Mouse (Mus musculus) spleen, postnatal 10 days (tissue): ENCODE results near the gene Sumo1.
"Not testable (repeated sequence)": the region's sequence is repeated elsewhere in the genome, so short reads cannot be mapped to it uniquely, and the experiment has no call there.

Source experiments
- DNase-seq, 2 experiments: peaks; one replicate each; pipeline ENCODE4 v3.0.0; 2021 to 2022; ENCODE audit warnings: low spot score in 2 of 2

Sumo1 gene

DNA sequence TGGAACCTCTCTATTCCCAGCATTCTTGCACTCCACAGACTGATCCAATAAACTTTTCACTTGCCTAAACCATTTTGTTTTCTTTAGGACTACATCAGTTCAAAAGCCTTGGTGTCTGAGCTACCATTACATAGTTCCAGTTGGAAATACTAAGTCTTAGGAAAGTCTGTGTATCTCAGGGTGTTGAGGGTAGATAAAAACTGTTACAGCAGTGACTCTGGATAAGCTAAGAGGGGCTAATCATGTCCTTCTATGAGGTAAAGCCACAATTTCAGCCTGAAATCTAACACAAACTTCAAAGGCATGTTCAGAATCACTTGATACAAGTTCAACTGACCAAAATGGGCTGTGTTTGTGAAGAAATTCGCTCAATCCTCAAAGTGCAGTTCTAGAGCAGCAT, 34.3 kb downstream of the Sumo1 start:
- DNase-seq = no peak

DNA sequence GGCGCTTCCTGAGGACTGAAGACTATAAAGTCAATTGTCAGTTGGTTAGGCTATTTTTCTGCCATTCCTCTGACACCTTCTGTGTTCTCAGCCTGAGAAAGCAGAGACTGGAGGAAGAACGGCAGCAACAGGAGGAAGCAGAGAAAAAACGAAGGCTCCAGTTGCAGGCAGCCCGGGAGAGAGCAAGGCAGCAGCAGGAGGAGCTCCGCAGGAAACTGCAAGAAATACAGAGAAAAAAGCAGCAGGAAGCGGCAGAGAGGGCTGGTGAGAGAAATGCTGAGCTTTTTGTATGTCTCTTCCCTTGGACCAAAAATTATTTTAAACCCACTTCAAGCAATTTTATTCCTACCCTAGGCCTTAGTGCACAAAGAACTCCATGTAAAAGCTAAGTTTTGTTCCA, 37.6 kb downstream of the Sumo1 start:
- no peak for DNase-seq

DNA sequence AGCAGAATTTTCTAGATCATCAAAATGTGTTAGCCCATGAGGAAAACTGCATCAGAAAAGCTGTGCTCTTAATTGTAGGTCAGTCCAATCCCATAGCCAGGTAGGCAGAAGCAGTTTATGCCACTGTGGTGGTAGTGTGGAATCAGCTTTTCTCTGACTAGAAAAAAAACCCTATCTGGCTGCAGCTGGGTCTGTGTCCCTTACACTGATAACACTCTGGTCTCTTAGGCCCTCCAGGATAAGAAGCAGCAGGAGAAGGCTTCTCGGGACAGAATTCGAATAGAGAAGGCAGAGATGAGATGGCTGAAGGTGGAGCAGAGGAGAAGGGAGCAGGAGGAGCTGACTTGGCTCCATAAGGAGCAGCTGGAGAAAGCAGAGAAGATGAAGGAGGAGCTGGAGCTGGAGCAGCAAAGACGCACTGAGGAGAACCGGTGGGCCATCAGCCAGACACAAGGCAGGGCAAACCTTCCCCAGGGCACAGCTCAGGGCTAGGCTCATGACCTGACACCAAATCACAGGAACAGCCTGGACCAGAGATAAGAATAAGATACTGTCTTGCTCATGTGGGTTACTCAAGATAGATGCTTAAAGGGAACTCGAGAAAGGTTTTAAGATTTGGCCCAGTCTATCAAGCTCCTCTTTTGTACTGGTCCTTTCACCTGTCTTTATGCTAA, 38.5 kb downstream of the Sumo1 start:
- no peak for DNase-seq

DNA sequence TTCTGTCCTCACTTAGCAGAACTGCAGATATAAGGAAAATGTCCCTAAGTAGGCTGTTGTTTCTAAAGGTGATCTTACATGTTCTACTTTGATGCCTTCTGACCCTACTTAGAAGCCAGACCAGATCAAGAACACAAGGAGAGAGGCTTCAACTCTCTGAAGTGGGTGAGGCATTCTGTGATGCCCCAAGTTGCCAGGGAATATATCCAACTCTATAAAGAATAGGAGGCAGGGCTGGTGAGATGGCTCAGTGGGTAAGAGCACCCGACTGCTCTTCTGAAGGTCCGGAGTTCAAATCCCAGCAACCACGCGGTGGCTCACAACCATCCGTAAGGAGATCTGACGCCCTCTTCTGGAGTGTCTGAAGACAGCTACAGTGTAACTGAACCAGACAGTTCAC, 40.3 kb downstream of the Sumo1 start:
- DNase-seq = not testable (repeated sequence)

DNA sequence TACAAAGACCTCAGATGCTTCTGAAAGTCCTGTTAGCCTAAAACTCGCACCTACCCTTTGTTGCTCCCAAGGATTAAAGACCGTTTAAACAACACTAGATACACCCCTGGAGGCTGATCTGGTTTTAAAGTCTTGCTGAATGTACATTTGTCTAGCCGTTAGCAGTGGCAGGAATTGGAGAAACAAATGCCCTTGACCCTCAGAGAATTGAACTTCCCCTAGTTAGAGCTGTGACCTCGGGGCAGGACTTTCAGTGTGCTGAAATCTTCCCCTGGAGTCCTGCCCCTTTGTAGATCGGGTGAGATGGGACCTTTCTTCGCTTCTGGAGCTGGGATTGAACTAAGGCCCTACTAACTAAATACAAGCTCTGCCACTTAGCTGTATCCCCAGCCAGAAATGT, 41.4 kb downstream of the Sumo1 start:
- no peak for DNase-seq

DNA sequence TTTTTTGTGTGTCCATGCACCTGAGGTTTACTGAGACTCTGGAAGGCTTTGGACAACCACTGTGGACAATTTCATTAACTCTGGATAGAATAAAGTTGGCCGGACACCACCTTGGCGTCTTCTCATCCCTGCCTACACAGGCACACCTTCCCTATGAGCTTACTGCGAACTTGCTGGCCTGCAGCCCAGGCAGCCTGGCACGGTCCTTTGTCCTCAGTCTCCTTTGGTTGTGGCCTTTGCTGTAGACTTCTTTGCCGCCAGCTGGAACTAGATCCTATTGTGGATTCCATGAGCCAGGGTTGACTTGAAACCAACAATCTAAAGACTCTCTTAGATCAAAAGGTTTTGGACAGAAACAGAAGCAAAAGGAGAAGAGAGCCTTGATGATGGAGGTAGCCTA, 45.2 kb downstream of the Sumo1 start:
- no peak for DNase-seq

DNA sequence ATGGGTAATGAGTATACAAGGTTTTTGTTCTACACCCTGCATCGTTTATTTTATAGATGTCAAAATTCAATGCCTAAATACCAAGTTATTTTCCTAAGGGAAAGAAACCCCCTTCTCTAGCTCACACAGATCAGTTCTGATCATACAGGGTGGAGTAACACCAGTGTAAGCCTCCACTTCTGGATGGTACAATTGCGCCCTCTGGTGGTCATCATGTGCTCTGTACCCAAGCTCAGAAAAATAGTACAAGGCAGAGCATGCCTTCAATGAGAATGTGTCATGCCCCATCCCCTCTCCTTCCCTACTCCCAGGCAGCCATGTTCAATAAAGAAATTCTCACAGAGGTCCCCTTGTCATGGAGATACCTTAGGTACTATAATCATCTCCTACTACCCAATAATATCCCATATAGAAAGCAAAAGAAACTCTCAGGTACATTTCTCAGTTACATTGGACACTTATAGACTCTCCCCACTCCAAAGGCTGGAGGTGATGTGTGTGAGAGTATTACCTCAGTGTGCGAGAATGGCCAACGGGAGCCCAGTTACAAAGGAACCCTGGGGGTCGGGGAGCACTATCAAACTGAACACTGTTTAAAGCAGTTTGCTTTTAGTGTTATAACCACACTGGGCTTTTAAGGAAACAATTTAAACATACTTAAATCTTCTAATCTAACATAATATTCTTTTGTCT, 47.2 kb downstream of the Sumo1 start:
- peak; percentile 36 to 77 for DNase-seq

DNA sequence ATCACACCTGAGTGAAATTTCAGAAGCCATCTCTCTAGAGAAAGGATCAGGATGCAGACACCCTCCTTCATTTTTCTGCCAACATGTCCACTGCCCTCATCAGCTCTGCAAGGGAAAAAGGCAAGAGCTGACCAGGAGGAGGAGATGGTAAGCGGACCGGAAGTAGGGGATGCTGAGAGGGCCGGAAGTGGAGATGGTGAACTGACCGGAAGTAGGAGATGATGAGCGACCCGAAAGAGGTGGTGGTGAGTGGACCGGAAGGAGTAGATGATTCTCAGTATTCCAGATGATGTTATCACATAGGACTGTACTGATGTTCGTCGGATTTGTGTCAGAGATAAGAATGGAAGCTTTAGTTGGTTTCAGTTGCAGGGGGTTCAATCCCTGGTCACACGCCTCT, 51.4 kb downstream of the Sumo1 start:
- no peak for DNase-seq

DNA sequence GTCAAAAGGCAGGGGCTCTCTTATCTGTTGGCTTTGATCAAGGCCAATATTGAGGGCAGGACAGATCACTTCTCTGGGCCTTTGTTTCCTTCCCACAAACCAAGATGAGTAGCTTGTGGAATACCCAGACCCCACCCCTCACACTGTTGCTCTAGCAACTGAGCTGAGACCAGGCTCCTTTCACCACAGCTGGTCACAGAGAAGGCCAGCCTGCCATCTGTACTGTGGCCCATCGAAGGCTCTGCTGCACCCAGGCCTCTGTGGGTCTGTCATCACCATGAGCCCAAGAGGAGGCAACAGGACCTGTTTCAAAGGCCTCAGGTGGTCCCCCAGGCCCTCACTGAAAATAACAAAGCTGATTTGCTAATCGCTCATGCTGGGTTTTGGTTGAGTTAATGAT, 55.6 kb downstream of the Sumo1 start:
- no peak for DNase-seq

DNA sequence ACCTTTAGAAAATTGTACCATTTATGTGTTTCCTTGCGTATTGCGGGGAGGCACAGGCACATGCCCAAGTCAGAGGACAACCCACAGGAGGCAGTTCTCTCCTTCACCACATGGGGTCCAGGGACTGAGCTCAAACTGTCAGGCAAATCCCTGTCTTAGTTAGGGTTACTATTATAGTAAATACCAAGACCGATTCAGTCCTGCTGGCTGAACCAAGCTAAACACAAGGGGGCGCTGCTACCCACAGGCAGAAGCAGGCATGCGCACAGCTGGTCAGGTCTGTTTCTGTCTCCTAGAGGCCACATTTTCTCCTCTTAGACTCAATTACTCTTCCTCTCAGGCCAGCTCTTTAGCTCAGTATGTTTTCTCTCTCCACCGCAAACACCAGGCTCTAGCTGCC, 56.8 kb downstream of the Sumo1 start:
- peak; percentile 14 to 78 for DNase-seq

DNA sequence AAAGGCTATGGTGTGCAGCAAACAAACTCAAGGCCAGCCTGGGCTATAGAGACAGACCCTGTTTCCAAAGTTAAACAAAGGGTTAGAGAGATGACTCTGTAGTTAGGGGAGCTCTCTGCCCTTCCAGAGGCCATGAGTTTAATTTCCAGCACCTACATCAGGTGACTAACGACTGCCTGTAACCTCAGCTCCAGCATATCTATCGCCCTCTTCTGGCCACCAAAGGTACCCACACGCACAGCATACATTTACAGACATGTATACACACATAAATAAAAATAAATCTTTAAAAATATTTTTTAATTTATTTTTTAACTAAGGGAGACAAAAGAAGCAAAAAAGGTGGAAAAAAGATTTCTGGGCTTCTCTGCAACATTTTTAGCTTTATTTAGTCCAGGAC, 59.7 kb downstream of the Sumo1 start:
- no peak for DNase-seq

DNA sequence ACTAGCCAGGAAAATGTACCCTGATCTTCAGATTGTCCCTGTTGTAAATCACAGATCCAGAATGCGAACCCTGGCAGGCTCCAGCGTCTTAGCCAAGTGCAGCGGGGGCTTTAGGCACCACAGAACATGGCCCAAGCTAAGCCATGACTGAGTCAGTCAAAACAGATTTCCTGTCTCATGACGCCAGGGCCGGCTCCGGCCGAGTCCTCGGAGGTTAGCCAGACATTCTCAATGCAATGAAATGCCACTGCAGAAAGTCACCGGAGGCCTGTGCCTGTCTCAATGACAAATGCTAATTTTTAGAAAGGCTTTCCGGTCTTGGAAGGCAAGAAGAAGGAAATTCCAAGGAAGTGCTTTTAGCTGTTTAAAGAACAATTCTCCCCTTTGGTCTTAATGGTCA, 60.7 kb downstream of the Sumo1 start:
- no peak for DNase-seq

DNA sequence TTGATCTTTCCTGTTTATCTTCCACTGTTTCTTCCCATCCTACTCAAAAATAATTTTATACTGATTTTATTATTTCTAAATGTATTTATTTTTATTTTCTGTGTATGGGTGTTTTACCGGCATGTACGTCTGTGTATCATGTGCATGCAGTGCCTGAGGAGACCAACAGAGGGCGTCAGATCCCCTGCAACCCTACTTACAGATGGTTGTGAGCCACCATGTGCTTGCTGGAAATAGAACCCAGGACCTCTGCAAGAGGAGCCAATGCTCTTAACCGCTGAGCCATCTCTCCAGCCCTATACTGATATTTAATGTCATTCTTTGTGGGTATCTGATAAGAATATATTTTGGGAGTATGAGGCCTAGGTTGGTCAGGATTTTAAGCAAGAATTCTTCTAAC, 61.2 kb downstream of the Sumo1 start:
- peak in 1 of 2 experiments; percentile 32 for DNase-seq

DNA sequence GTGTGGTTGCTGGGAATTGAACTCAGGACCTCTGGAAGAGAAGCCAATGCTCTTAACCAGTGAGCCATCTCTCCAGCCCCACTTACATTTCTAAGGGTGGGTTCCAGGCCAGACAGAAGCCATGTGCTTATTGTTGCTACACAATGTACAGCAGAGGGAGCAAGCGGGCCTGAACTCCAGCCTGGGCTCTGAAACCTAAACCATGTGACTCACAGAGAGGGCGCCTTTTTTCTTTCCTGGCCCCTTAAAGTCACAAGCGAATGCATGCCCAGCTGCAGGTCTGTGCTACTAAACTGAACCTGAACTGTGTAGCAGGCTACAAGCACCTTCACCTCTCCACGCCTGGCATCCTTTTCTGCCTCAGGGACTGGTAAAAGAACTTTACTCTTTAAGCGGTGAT, 61.7 kb downstream of the Sumo1 start:
- peak in 1 of 2 experiments; percentile 26 for DNase-seq

DNA sequence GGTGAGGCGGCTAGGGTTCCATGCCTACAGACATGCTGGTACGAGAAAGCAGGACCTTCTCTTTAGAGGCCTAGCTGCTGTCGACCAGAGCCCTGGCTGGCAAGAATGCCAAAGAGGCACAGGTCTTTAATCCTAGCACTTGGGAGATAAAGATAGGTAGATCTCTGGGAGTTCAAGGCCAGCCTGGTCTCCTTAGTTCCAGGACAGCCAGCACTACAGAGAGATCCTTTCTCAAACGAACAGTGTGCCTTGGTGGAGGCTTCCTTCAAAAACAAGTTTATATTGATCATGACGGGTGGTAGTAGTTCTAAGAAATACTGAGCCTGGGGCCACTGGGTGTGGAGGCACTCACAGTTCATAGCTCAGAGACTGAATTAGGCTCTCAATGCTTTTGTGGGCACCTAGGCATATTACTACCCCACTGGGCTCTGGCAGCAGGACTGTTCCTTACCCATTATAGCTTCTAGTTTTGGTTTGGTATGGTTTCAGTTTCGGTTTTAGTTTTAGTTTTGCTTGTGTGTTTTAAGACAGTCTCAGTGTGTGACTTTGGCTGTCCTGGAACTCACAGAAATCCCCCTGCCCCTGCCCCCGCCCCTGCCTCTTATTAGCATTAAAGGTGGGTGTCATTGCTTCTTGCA, 62.4 kb downstream of the Sumo1 start:
- no peak for DNase-seq

DNA sequence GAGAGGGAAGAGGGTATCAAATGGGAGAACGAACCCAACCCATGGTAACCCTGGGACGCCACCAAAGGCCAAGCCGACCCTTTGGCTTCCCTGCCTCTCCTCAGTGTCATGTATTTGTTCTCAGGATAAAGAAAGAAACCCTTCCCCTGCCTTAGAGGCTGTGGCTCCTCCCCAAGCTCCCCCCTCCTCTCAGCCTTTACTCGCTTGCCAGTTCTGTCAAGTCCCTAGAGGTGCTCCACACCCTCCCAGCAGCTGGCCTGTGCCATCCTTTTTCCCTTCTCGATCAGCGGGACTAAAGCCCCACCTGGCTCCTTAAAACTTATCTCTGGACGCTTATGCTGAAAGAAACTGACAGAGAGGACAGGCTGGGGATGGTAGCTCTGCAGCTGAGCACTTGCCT, 63.6 kb downstream of the Sumo1 start:
- DNase-seq = no peak

DNA sequence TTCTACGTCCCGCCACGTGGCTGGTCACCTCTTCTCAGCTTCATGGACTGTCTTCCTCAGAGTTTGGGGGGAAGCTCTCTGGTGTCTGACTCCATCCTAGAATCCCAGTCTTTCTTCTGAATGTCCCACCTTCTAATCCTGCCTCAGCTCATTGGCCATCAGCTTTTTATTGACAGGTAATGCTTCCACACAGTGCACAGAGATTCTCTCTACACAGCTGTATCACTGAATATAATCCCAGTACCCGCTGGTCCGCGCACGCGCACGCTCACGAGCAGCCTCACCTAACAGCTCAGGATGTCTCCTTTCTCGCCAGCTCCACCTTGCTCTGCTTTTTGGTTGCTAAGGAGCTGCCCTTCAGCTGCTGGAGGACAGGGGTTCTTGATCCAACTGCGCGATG, 64.2 kb downstream of the Sumo1 start:
- no peak for DNase-seq

DNA sequence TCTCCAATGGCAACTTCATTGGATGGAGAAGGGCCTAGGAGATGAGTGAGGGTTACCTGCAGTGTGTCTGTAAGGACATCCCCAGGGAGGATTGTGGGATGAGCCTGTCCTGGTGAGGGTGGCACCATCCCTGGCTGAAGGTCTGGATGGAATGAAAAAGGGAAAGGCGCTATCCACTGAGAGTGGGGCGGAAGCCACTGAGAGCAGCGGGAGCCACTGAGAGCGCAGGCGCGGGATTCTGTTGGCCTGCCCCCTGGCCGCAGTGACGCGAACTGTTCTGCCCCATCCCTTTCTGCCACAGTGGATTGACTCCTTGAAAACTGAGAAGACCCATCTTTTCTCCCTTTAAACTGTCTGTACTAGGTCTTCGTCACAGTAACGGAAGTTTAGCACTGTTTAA, 66.7 kb downstream of the Sumo1 start:
- DNase-seq = no peak

DNA sequence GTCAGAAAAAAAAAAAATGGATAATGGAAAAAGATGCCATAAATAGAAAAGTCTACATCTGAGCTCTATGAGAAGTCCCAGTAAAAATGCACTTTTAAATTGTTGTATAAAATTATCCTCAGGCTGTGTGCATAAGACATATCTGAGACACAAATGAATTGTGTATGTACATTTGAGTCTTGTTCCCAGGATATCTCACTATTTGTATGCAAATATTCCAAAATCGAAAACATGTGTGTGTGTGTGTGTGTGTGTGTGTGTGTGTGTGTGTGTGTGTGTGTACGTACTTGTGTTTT, 67.3 kb downstream of the Sumo1 start:
- no peak for DNase-seq

DNA sequence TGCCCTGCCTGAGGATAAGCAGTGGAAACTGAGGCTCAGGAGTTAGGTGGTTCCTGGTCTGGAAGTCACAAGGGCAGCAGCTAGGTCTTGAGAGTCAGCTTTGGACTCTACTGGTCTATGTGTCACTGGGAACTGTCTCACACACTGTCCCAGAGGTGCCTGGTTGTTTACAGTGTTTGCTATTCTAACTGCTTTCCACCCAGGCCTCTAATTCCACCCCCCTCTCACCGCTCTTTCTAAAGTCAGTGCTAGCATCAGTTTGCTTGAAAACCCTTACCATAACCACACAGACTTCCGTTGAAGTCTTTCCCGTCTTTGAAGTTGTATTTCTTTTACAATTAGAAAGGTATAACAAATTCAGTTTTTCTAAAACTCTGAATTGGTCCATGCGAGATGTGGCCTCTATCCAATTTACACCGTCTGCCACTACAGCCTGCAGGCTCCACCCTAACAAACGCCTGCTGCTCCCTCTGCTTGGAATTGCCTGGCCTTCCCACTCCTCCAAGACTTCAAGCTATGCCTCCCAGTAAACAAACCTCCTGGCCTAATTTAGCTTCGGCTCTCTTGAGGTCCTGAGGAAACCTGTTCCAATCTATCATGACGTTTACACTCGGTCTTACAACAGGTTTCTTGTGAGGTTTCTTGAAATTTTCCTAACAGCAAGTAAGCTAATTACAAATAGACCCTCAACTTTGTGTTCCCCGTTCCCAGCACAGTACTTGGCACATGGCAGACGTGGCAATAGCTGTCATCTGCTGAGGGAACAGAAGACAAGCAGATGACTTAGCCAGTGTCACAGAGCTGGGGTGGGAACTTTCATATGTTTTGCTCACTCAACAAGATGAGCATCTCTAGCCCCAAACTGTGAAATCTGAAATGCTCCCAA, 67.9 kb downstream of the Sumo1 start:
- DNase-seq = no peak

DNA sequence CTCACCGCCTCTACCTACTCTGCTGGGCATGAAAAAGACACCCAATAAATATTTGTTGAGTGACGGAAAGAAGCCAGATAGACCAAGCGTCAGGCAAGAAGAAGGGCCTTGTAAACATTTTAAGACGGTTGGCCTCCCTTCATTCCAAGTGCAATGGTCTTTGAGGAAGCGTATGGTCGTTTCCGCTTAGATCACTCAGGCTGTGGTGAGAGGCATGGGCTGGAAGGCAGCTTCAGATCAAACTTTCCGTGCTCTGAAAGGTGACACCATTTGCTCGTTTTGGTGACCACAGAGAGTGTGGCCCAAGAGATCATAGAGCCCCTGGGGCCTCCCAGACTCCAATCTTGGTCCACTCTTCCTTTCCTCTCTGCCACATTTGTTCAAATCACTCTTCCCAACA, 75.0 kb downstream of the Sumo1 start:
- no peak for DNase-seq

DNA sequence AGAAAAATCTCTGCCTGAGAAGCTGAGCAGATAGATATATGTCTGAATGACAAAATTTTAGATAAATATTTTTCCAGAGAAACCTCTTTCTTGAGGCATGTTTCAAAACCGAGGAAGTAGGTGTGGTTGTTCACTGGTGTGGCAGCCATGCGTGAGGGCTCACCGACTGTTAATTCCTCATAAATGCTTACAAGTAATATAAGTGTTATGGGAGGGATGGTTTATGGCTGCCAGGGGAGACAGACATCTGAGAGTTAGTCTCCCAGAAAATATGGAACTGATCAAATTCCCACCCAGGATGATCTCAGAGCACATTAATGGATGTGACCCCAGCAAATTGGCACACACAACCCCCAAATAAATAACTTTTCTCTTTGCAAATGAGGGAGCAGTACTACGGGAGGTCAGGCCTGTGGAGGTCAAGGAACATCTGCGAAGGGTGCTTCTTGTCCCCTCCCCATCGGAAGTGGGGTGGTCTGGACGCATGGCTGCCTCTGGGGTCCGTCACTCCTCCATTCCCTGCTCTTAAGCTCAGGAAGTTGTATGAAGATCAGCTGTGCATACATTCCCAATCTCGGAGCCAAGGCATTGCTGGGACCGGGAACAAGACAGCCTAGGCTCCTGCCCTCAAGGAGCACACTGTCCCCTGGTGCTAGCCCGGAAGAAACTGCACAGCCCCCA, 75.9 kb downstream of the Sumo1 start:
- no peak for DNase-seq
